In genomic region chr15:80088637-80089036, GRCm38 (mm10) we compare ENCODE assay signal across 9 mouse cellular contexts. TPM values are rescaled to one million over a fixed set of nuclear protein-coding genes. Genes with fewer than 3 reads are reported as not detected.
DNase-seq lines count a peak whose midpoint lies in the region; ATAC-seq and TF ChIP-seq lines count a peak whose summit lies in the region.
"Had no signal": no experiment of that assay in that cellular context is flagged by ENCODE, and none has a peak within 500 bp of the region (broad histone marks: within the 10 kb centered on the region; RNA-seq: fewer than 3 reads in every experiment).

No protein-coding gene starts in this region.

- peak in 1 of 2 experiments; percentile 52; a peak in 1 of 4 replicates for TF ChIP-seq EP300 in MEL (IDR thresholded peaks at IDR 0.05; ENCODE audit: low read depth in 1 of 2, low read length in 2 of 2)
- TF ChIP-seq EP300 in liver, embryonic 14.5 days (IDR thresholded peaks at IDR 0.05; ENCODE audit: low read depth), result 0 out of 2 replicates have a peak, but pooled peaks have one; percentile 11

- peak overlapping the region; percentile 51 for H3K9ac ChIP-seq in MEL (ENCODE audit: control insufficient read depth, low read depth, low read length, poor library complexity, severe bottlenecking)
- H3K9ac ChIP-seq in liver, embryonic 14.5 days (replicated peaks), result peak overlapping the region; percentile 34; the same call in 1 of the 2 replicates
- H3K9ac ChIP-seq: limb, embryonic 12.5 days had no signal

- peaks cover 24% of the 10 kb centered on the region for H3K79me2 ChIP-seq in MEL (ENCODE audit: control insufficient read depth, insufficient read depth, low read length, poor library complexity)

- TF ChIP-seq RAD21 in MEL (IDR thresholded peaks at IDR 0.05; ENCODE audit: low read depth, low read length), result no peak

- no peaks in the 10 kb centered on the region for H3K27me3 ChIP-seq in MEL (ENCODE audit: control insufficient read depth in 1 of 2, insufficient read depth in 2 of 2, low read length in 2 of 2)
- H3K27me3 ChIP-seq in liver, embryonic 14.5 days (ENCODE audit: control insufficient read depth, insufficient read depth, low read length), result no peaks in the 10 kb centered on the region; the same call in 1 of the 2 replicates

- no peak for ATAC-seq in liver, embryonic 14.5 days (ENCODE audit: insufficient read depth)

- no peak for TF ChIP-seq POLR2A in MEL (IDR thresholded peaks at IDR 0.05; ENCODE audit: control insufficient read depth in 1 of 2, insufficient read depth in 1 of 2, low read depth in 1 of 2, low read length in 2 of 2, poor library complexity in 1 of 2)

- TF ChIP-seq CTCF in MEL (IDR thresholded peaks at IDR 0.05 in 2 of 3, conservative IDR thresholded peaks at IDR 0.05 in 1 of 3; ENCODE audit: control insufficient read depth in 1 of 3, insufficient read depth in 1 of 3, low read depth in 2 of 3, low read length in 3 of 3, poor library complexity in 1 of 3, severe bottlenecking in 1 of 3), result peak; percentile 76 to 96 (median 82)
- TF ChIP-seq CTCF in liver, embryonic 14.5 days (IDR thresholded peaks at IDR 0.05; ENCODE audit: low read depth), result peak; percentile 95

- 0 out of 2 replicates have a peak overlapping the region, but pooled peaks have one; percentile 22 for H3K4me2 ChIP-seq in liver, embryonic 14.5 days (ENCODE audit: low read depth)
- H3K4me2 ChIP-seq: limb, embryonic 12.5 days had no signal

- H3K4me1 ChIP-seq in MEL (ENCODE audit: control insufficient read depth in 1 of 2, insufficient read depth in 2 of 2, low read length in 2 of 2), result peaks cover 12 to 28% of the 10 kb centered on the region in 2 experiments
- H3K4me1 ChIP-seq in liver, embryonic 14.5 days (replicated peaks; ENCODE audit: control insufficient read depth in 2 of 2, insufficient read depth in 2 of 2, low read length in 1 of 2), result peaks cover 32 to 35% of the 10 kb centered on the region in 2 experiments

- H3K4me3 ChIP-seq in MEL (ENCODE audit: control insufficient read depth in 1 of 2, insufficient read depth in 1 of 2, low read depth in 2 of 2, low read length in 2 of 2), result no peak overlapping the region
- no peak overlapping the region for H3K4me3 ChIP-seq in liver, embryonic 14.5 days (ENCODE audit: insufficient read depth in 1 of 2, low read depth in 2 of 2, low read length in 2 of 2)
- H3K4me3 ChIP-seq: limb, embryonic 12.5 days had no signal

- WGBS in liver, embryonic 14.5 days (ENCODE audit: insufficient replicate concordance), result 31% methylated on average over 4 of the region's 4 CpGs

- H3K27ac ChIP-seq in MEL (ENCODE audit: control insufficient read depth, low read depth, low read length), result peak overlapping the region; percentile 76
- H3K27ac ChIP-seq in liver, embryonic 14.5 days, result peak overlapping the region; percentile 88
- H3K27ac ChIP-seq: limb, embryonic 12.5 days had no signal

- peak; percentile 90 for DNase-seq in A20 (ENCODE audit: low read depth, low spot score)
- DNase-seq in MEL (ENCODE audit: low read depth, low spot score), result peak; percentile 95
- peak; percentile 94 for DNase-seq in cerebellum, adult 8-10 months
- peak; percentile 95 to 96 for DNase-seq in frontal cortex, postnatal 25 days (ENCODE audit: low spot score in 2 of 2)
- peak; percentile 94 to 98 for DNase-seq in kidney, postnatal 25 days
- DNase-seq in liver, embryonic 14.5 days (ENCODE audit: low read depth in 3 of 3, low spot score in 3 of 3), result peak; percentile 89 to 91 (median 91)
- peak; percentile 97 for DNase-seq in retina, embryonic 14.5 days (ENCODE audit: low spot score)
- DNase-seq in thymus, postnatal 36 days, result peak; percentile 90 to 93

- H3K36me3 ChIP-seq in MEL (ENCODE audit: control insufficient read depth in 1 of 2, insufficient read depth in 2 of 2, low read length in 2 of 2), result peaks cover 0 to 20% of the 10 kb centered on the region in 2 experiments; a peak in 2 of 4 replicates
- no peaks in the 10 kb centered on the region for H3K36me3 ChIP-seq in liver, embryonic 14.5 days (replicated peaks; ENCODE audit: control insufficient read depth, insufficient read depth, low read depth)
- H3K36me3 ChIP-seq: limb, embryonic 12.5 days had no signal

- no peaks in the 10 kb centered on the region for H3K9me3 ChIP-seq in MEL (replicated peaks; ENCODE audit: insufficient read depth, low read length)
- H3K9me3 ChIP-seq in liver, embryonic 14.5 days (ENCODE audit: control insufficient read depth, low read length), result peaks cover 4% of the 10 kb centered on the region

TF ChIP-seq in MEL, 35 proteins besides CTCF, POLR2A, EP300 and RAD21 (continues in another document):
- TF ChIP-seq ELF1 (IDR thresholded peaks at IDR 0.05; ENCODE audit: low read depth, low read length), result no peak
- TF ChIP-seq UBTF (IDR thresholded peaks at IDR 0.05; ENCODE audit: borderline replicate concordance, insufficient read depth, low read depth, low read length), result no peak
- peak; percentile 55; the same call in 1 of the 2 replicates for TF ChIP-seq SIN3A (IDR thresholded peaks at IDR 0.05; ENCODE audit: low read length)
- TF ChIP-seq GATA1 (IDR thresholded peaks at IDR 0.05; ENCODE audit: low read depth, low read length), result peak; percentile 26; the same call in 1 of the 2 replicates
- no peak for TF ChIP-seq GABPA (IDR thresholded peaks at IDR 0.05; ENCODE audit: low read depth, low read length)
- TF ChIP-seq MYC (IDR thresholded peaks at IDR 0.05; ENCODE audit: low read depth, low read length), result peak; percentile 25
- TF ChIP-seq MAX (IDR thresholded peaks at IDR 0.05; ENCODE audit: low read length), result no peak; the same call in 1 of the 2 replicates
- no peak for TF ChIP-seq RCOR1 (IDR thresholded peaks at IDR 0.05; ENCODE audit: low read depth, low read length)
- no peak for TF ChIP-seq NRF1 (IDR thresholded peaks at IDR 0.05; ENCODE audit: insufficient read depth, low read depth, low read length, poor library complexity, severe bottlenecking)
- TF ChIP-seq ZMIZ1 (IDR thresholded peaks at IDR 0.05; ENCODE audit: low read depth, low read length), result no peak
- TF ChIP-seq ZKSCAN1 (IDR thresholded peaks at IDR 0.05; ENCODE audit: low read depth, low read length), result no peak
- TF ChIP-seq MYB (IDR thresholded peaks at IDR 0.05; ENCODE audit: low read depth, low read length), result no peak
- 0 out of 2 replicates have a peak, but pooled peaks have one; percentile 39 for TF ChIP-seq ETS1 (IDR thresholded peaks at IDR 0.05; ENCODE audit: low read depth, low read length)
- TF ChIP-seq CHD1 (IDR thresholded peaks at IDR 0.05; ENCODE audit: low read depth, low read length), result no peak
- TF ChIP-seq TAL1 (IDR thresholded peaks at IDR 0.05; ENCODE audit: low read length), result no peak
- TF ChIP-seq TBP (IDR thresholded peaks at IDR 0.05; ENCODE audit: low read depth, low read length), result no peak
- no peak for TF ChIP-seq MXI1 (IDR thresholded peaks at IDR 0.05; ENCODE audit: low read depth, low read length)
- no peak for TF ChIP-seq JUND (IDR thresholded peaks at IDR 0.05; ENCODE audit: low read depth, low read length)
- no peak for TF ChIP-seq POLR2AphosphoS5 (IDR thresholded peaks at IDR 0.05; ENCODE audit: borderline replicate concordance, low read depth, low read length)
- 0 out of 2 replicates have a peak, but pooled peaks have one; percentile 22 for TF ChIP-seq USF1 (IDR thresholded peaks at IDR 0.05; ENCODE audit: low read depth, low read length)
- no peak for TF ChIP-seq ZC3H11A (IDR thresholded peaks at IDR 0.05; ENCODE audit: low read depth, low read length)
- TF ChIP-seq SMC3 (IDR thresholded peaks at IDR 0.05; ENCODE audit: low read depth, low read length), result peak; percentile 80
- no peak for TF ChIP-seq BHLHE40 (IDR thresholded peaks at IDR 0.05; ENCODE audit: borderline replicate concordance, low read depth, low read length)
- TF ChIP-seq CHD2 (IDR thresholded peaks at IDR 0.05; ENCODE audit: low read length), result no peak
- no peak for TF ChIP-seq USF2 (IDR thresholded peaks at IDR 0.05; ENCODE audit: borderline replicate concordance in 1 of 2, insufficient read depth in 1 of 2, low read depth in 1 of 2, low read length in 2 of 2)
- peak; percentile 61; the same call in 1 of the 2 replicates for TF ChIP-seq HCFC1 (IDR thresholded peaks at IDR 0.05; ENCODE audit: low read depth, low read length)
- no peak for TF ChIP-seq MAFK (IDR thresholded peaks at IDR 0.05; ENCODE audit: borderline replicate concordance, low read depth, low read length)
- TF ChIP-seq MAZ (IDR thresholded peaks at IDR 0.05; ENCODE audit: low read depth, low read length), result peak; percentile 68; the same call in 1 of the 2 replicates
- no peak for TF ChIP-seq POLR2AphosphoS2 (IDR thresholded peaks at IDR 0.05; ENCODE audit: low read length)
- TF ChIP-seq MEF2A (IDR thresholded peaks at IDR 0.05; ENCODE audit: extremely low read depth, insufficient replicate concordance, low read depth, low read length, poor library complexity, severe bottlenecking), result no peak
- TF ChIP-seq ZNF384 (IDR thresholded peaks at IDR 0.05; ENCODE audit: low read depth, low read length), result peak; percentile 92
- no peak for TF ChIP-seq E2F4 (IDR thresholded peaks at IDR 0.05; ENCODE audit: borderline replicate concordance, low read depth, low read length)
- no peak for TF ChIP-seq NELFE (IDR thresholded peaks at IDR 0.05; ENCODE audit: low read depth, low read length)

RNA-seq across cellular contexts. Expression of gene Syngr1, which starts 2.5 kb away (rescaled TPM):
- total RNA-seq in MEL (2012; rRNA removed), result 93.7 and 105 TPM in 2 replicates
- polyA plus RNA-seq in MEL (2012; ENCODE audit: insufficient read depth in 1 of 2, insufficient read length in 2 of 2, low read depth in 1 of 2, low replicate concordance in 2 of 2, missing spikeins in 1 of 2), result 100 to 1,000 TPM in 1 of 2 experiments, not detected in 1; 115 TPM
- 10.4 and 12.0 TPM in 2 replicates for polyA plus RNA-seq in liver, embryonic 14.5 days (2012; rRNA removed)
- polyA plus RNA-seq in liver, embryonic 14.5 days (2014; fragmentation: Nextera tagmentation; extraction: Ambion mirVana), result 14.4 and 17.3 TPM in 2 replicates

RNA-seq across cellular contexts. Expression of gene Rpl3, which starts 3.0 kb away (rescaled TPM):
- 1,686 and 1,722 TPM in 2 replicates for total RNA-seq in MEL (2012; rRNA removed)
- polyA plus RNA-seq in MEL (2012; ENCODE audit: insufficient read depth in 1 of 2, insufficient read length in 2 of 2, low read depth in 1 of 2, low replicate concordance in 2 of 2, missing spikeins in 1 of 2), result 1,000 to 10,000 TPM in 1 of 2 experiments, 100 to 1,000 TPM in 1; 543 to 1,096 TPM
- 530 and 765 TPM in 2 replicates for polyA plus RNA-seq in liver, embryonic 14.5 days (2012; rRNA removed)
- polyA plus RNA-seq in liver, embryonic 14.5 days (2014; fragmentation: Nextera tagmentation; extraction: Ambion mirVana), result 774 and 804 TPM in 2 replicates

RNA-seq across cellular contexts. Expression of gene Tab1, which starts 44.3 kb away (rescaled TPM):
- 18.2 and 23.3 TPM in 2 replicates for total RNA-seq in MEL (2012; rRNA removed)
- polyA plus RNA-seq in MEL (2012; ENCODE audit: insufficient read depth in 1 of 2, insufficient read length in 2 of 2, low read depth in 1 of 2, low replicate concordance in 2 of 2, missing spikeins in 1 of 2), result 10 to 100 TPM in 1 of 2 experiments, not detected in 1; 31.1 TPM
- polyA plus RNA-seq in liver, embryonic 14.5 days (2012; rRNA removed), result 11.2 and 11.9 TPM in 2 replicates
- polyA plus RNA-seq in liver, embryonic 14.5 days (2014; fragmentation: Nextera tagmentation; extraction: Ambion mirVana), result 9.4 and 10.8 TPM in 2 replicates
